Mouse (Mus musculus): ENCODE measurements around the gene Olfr638.
"Not testable (repeated sequence)": the region's sequence is repeated elsewhere in the genome, so short reads cannot be mapped to it uniquely, and the experiment has no call there.

Olfr638 gene

GRCm38 (mm10) chr7:103998446-103998845 lies at the start of gene Olfr638:
TSS of gene Olfr638 (plus strand) at chr7:103998746.
- DNase-seq (ENCODE audit: low read depth, low spot score): no peak
- Histone ChIP-seq H3K36me3 (ENCODE audit: control insufficient read depth, insufficient read depth, low read length, poor library complexity, severe bottlenecking) (no peaks in the 10 kb centered on the region), H3K27me3 (ENCODE audit: control insufficient read depth, insufficient read depth, low read length, poor library complexity, severe bottlenecking) (no peaks in the 10 kb centered on the region)

- not testable (repeated sequence) for DNase-seq (ENCODE audit: low read depth, low spot score); H3K27me3 ChIP-seq (ENCODE audit: control insufficient read depth, insufficient read depth, low read length, poor library complexity, severe bottlenecking); H3K36me3 ChIP-seq (ENCODE audit: control insufficient read depth, insufficient read depth, low read length, poor library complexity, severe bottlenecking)
Observed at GRCm38 (mm10) chr7:103966873-103967272, 31.7 kb upstream of the Olfr638 start.

- no peaks in the 10 kb centered on the region for H3K36me3 ChIP-seq (ENCODE audit: control insufficient read depth, insufficient read depth, low read length, poor library complexity, severe bottlenecking)
- H3K27me3 ChIP-seq (ENCODE audit: control insufficient read depth, insufficient read depth, low read length, poor library complexity, severe bottlenecking): no peaks in the 10 kb centered on the region
- no peak for DNase-seq (ENCODE audit: low read depth, low spot score)
Observed at GRCm38 (mm10) chr7:103970852-103971251, 27.7 kb upstream of the Olfr638 start, which contains the start of gene Olfr635. TSS of gene Olfr635 (plus strand) at chr7:103971152.

GRCm38 (mm10) chr7:103971782-103972181 lies 26.8 kb upstream of the Olfr638 start:
- no peak for DNase-seq (ENCODE audit: low read depth, low spot score)
- H3K27me3 ChIP-seq (ENCODE audit: control insufficient read depth, insufficient read depth, low read length, poor library complexity, severe bottlenecking): no peaks in the 10 kb centered on the region
- H3K36me3 ChIP-seq (ENCODE audit: control insufficient read depth, insufficient read depth, low read length, poor library complexity, severe bottlenecking): no peaks in the 10 kb centered on the region

DNA sequence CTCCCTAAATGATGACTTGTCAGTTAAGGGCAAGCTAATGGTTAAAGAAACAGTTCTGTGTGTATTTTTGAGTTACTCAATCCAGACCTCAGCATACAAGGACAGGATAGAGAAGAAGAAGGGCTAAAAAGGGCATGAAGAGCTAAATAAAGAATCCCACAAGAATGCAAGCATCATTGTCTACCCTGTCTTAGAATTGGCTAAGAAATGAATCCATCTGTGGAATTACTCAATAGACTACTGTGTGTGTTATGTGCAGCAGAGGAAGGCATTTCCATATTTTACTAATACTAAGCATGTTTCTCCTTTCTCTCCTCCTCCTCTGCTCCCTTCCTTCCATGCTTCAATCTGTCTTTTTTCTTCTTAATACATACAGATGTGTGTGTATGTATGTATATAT lies 578 bp downstream of the Olfr638 start:
- DNase-seq (ENCODE audit: low read depth, low spot score): no peak
- H3K36me3 ChIP-seq (ENCODE audit: control insufficient read depth, insufficient read depth, low read length, poor library complexity, severe bottlenecking): no peaks in the 10 kb centered on the region
- H3K27me3 ChIP-seq (ENCODE audit: control insufficient read depth, insufficient read depth, low read length, poor library complexity, severe bottlenecking): no peaks in the 10 kb centered on the region

- no peaks in the 10 kb centered on the region for H3K36me3 ChIP-seq (ENCODE audit: control insufficient read depth, insufficient read depth, low read length, poor library complexity, severe bottlenecking)
- DNase-seq (ENCODE audit: low read depth, low spot score): no peak
- H3K27me3 ChIP-seq (ENCODE audit: control insufficient read depth, insufficient read depth, low read length, poor library complexity, severe bottlenecking): no peaks in the 10 kb centered on the region
Observed at GRCm38 (mm10) chr7:104017203-104017602, 18.7 kb downstream of the Olfr638 start, which contains the start of gene Olfr639. TSS of gene Olfr639 (minus strand) at chr7:104017303.

- no peak for DNase-seq (ENCODE audit: low read depth, low spot score)
- no peaks in the 10 kb centered on the region for H3K36me3 ChIP-seq (ENCODE audit: control insufficient read depth, insufficient read depth, low read length, poor library complexity, severe bottlenecking)
- H3K27me3 ChIP-seq (ENCODE audit: control insufficient read depth, insufficient read depth, low read length, poor library complexity, severe bottlenecking): no peaks in the 10 kb centered on the region
Observed at GRCm38 (mm10) chr7:104018953-104019352, 20.4 kb downstream of the Olfr638 start.

GRCm38 (mm10) chr7:104021651-104022050 lies 23.1 kb downstream of the Olfr638 start:
- Histone ChIP-seq H3K36me3 (ENCODE audit: control insufficient read depth, insufficient read depth, low read length, poor library complexity, severe bottlenecking) (no peaks in the 10 kb centered on the region), H3K27me3 (ENCODE audit: control insufficient read depth, insufficient read depth, low read length, poor library complexity, severe bottlenecking) (no peaks in the 10 kb centered on the region)
- DNase-seq (ENCODE audit: low read depth, low spot score): no peak

GRCm38 (mm10) chr7:104025473-104025872 lies 26.9 kb downstream of the Olfr638 start, which contains the start of gene Olfr640:
TSS of gene Olfr640 (minus strand) at chr7:104025573.
- Histone ChIP-seq H3K27me3 (ENCODE audit: control insufficient read depth, insufficient read depth, low read length, poor library complexity, severe bottlenecking) (no peaks in the 10 kb centered on the region), H3K36me3 (ENCODE audit: control insufficient read depth, insufficient read depth, low read length, poor library complexity, severe bottlenecking) (no peaks in the 10 kb centered on the region)
- no peak for DNase-seq (ENCODE audit: low read depth, low spot score)

- no peak for DNase-seq (ENCODE audit: low read depth, low spot score)
- no peaks in the 10 kb centered on the region for H3K36me3 ChIP-seq (ENCODE audit: control insufficient read depth, insufficient read depth, low read length, poor library complexity, severe bottlenecking)
- no peaks in the 10 kb centered on the region for H3K27me3 ChIP-seq (ENCODE audit: control insufficient read depth, insufficient read depth, low read length, poor library complexity, severe bottlenecking)
Observed at GRCm38 (mm10) chr7:104026978-104027377, 28.4 kb downstream of the Olfr638 start.

GRCm38 (mm10) chr7:104035145-104035544 lies 36.6 kb downstream of the Olfr638 start, which contains the start of gene Olfr641:
TSS of gene Olfr641 (plus strand) at chr7:104035445.
- no peak for DNase-seq (ENCODE audit: low read depth, low spot score)
- H3K27me3 ChIP-seq (ENCODE audit: control insufficient read depth, insufficient read depth, low read length, poor library complexity, severe bottlenecking): no peaks in the 10 kb centered on the region
- H3K36me3 ChIP-seq (ENCODE audit: control insufficient read depth, insufficient read depth, low read length, poor library complexity, severe bottlenecking): no peaks in the 10 kb centered on the region

- no peaks in the 10 kb centered on the region for H3K36me3 ChIP-seq (ENCODE audit: control insufficient read depth, insufficient read depth, low read length, poor library complexity, severe bottlenecking)
- no peak for DNase-seq (ENCODE audit: low read depth, low spot score)
- H3K27me3 ChIP-seq (ENCODE audit: control insufficient read depth, insufficient read depth, low read length, poor library complexity, severe bottlenecking): no peaks in the 10 kb centered on the region
Observed at GRCm38 (mm10) chr7:104050745-104051144, 52.2 kb downstream of the Olfr638 start.

DNA sequence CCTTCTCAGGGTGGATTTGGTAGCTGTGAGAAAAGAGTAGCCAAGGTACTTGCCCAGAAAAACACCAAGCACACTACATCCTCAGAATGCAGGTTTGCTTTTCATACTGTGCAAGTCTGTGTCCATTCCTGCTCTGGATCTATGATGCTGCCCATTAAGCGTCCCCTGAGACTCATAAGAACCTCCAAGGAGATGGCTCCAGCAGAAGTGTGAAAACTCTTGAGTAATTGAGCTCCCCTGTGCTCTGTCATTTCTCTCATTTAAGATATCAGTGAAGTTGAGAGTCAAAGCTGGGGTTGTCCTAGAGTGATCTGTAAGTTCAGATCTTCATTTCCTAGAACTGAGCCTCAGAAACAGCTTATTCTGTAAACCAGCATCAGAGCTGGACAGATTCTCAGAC lies 54.0 kb downstream of the Olfr638 start, which contains the start of gene Olfr642:
Gene Olfr642 (minus strand): TSS at position 101 of the 400 bp plus-strand sequence.
- no peaks in the 10 kb centered on the region for H3K36me3 ChIP-seq (ENCODE audit: control insufficient read depth, insufficient read depth, low read length, poor library complexity, severe bottlenecking)
- no peak for DNase-seq (ENCODE audit: low read depth, low spot score)

More for the DNA sequence above, 54.0 kb downstream of the Olfr638 start, which contains the start of gene Olfr642:
- H3K27me3 ChIP-seq (ENCODE audit: control insufficient read depth, insufficient read depth, low read length, poor library complexity, severe bottlenecking): no peaks in the 10 kb centered on the region

Data from splenic B cell, adult 2 months (primary cell).